Mouse (Mus musculus) neural tube, embryonic 11.5 days (tissue): ENCODE results near the gene Pelo. TPM values are rescaled to one million over a fixed set of nuclear protein-coding genes. Genes with fewer than 3 reads are reported as not detected.

Experiments used
- ATAC-seq: fragments of 200-750 bp; cut with Nextera tagmentation; 2 replicates; pipeline ENCODE4 v1.8.0; 2017; ENCODE audit warnings: moderate number of reproducible peaks, mild to moderate bottlenecking, moderate TSS enrichment, moderate library complexity; ENCODE audit not compliant: insufficient read depth, low FRiP score, low TSS enrichment
- DNase-seq: peaks from one replicate; pipeline ENCODE4 v3.0.0-alpha.2; 2015; ENCODE audit warnings: low spot score
- H3K27ac ChIP-seq: fragments of 300-500 bp; sonication (generic); 2 replicates; pipeline ENCODE4 v1.5.1; 2014; ENCODE audit warnings: low read depth, mild to moderate bottlenecking, low read length
- H3K27me3 ChIP-seq: fragments of 300-500 bp; sonication (generic); 2 replicates; pipeline ENCODE4 v1.6.1; 2014; ENCODE audit warnings: mild to moderate bottlenecking, low read length, mixed read lengths; ENCODE audit not compliant: control insufficient read depth, insufficient read depth
- H3K36me3 ChIP-seq: fragments of 300-500 bp; sonication (generic); 2 replicates; pipeline ENCODE4 v1.6.1; 2014; ENCODE audit warnings: mild to moderate bottlenecking, low read length, moderate library complexity, mixed read lengths; ENCODE audit not compliant: control insufficient read depth, insufficient read depth
- H3K4me1 ChIP-seq: fragments of 300-500 bp; sonication (generic); 2 replicates; pipeline ENCODE4 v1.6.1; 2014; ENCODE audit warnings: low read length, mixed read lengths; ENCODE audit not compliant: control insufficient read depth, insufficient read depth
- H3K4me2 ChIP-seq: fragments of 300-500 bp; sonication (generic); 2 replicates; pipeline ENCODE4 v1.6.1; 2014; ENCODE audit warnings: low read depth, mild to moderate bottlenecking, moderate library complexity
- H3K4me3 ChIP-seq: fragments of 300-500 bp; sonication (generic); 2 replicates; pipeline ENCODE4 v1.5.1; 2014; ENCODE audit warnings: low read depth, low read length
- H3K9ac ChIP-seq: fragments of 300-500 bp; sonication (generic); 2 replicates; pipeline ENCODE4 v1.6.1; 2014; ENCODE audit warnings: mild to moderate bottlenecking, low read length
- H3K9me3 ChIP-seq: fragments of 300-500 bp; sonication (generic); 2 replicates; pipeline ENCODE4 v1.6.1; 2016; ENCODE audit warnings: low read length; ENCODE audit not compliant: control insufficient read depth
- WGBS: fragments of 180-500 bp; shearing (Covaris S2); extraction: QIAGEN DNeasy Blood & Tissue Kit; methylation state at CpG from one replicate; pipeline ENCODE4 v1.1.7; 2014; 5-methylcytosine and 5-hydroxymethylcytosine counted together
- polyA plus RNA-seq: library from polyadenylated mRNA; unstranded; fragments of >200 nt; fragmentation: Nextera tagmentation; extraction: Ambion mirVana; gene quantifications from 2 replicates; pipeline ENCODE4 v1.2.1, GENCODE M21; 2014

Gene Pelo
- polyA plus RNA-seq, 1 experiment from 2014 or later, result 6.6 TPM

DNA sequence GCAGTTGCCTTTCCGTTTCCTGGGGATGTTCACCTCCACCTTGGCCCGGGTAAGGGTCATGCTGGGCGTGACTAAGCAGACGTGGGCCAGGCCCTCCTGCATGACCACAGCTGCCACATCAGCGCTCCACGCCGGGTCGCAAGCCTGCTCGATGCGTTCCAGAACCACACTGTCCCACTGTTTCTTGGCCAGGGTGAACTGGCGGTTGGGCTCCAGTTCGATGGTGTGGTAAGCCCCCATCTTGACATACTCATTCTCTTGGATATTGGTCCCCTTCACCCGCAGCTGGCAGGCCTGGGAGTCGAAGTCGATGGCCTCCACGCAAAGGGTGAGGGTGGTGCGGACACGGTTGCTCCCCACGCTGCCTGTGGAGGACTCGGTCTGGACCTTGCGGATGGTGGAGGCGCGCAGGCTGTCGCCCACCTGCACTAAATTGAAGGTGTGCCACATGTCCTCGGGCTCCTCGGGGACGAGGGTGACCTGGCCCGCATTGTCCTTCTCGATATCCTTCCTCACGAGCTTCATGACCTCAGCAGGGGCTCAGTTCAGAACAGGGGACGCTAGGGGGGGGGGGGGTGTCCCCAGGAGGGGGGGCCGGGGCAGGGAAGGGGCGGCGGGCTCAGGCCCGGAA, 476 bp downstream of the Pelo start:
- H3K9ac ChIP-seq, result peak overlapping the region; percentile 69
- DNase-seq (peak; percentile 30), ATAC-seq (peak; percentile 65)
- 4% methylated on average over 35 of the region's 35 CpGs for WGBS
- H3K4me3 ChIP-seq, result peak overlapping the region; percentile 64
- H3K36me3 ChIP-seq, result 0 out of 2 replicates have a peak, but pooled peaks cover 2% of the 10 kb centered on the region
- no peaks in the 10 kb centered on the region for H3K9me3 ChIP-seq
- no peaks in the 10 kb centered on the region for H3K27me3 ChIP-seq
- H3K4me1 ChIP-seq, result 0 out of 2 replicates have a peak, but pooled peaks cover 3% of the 10 kb centered on the region
- no peak overlapping the region for H3K27ac ChIP-seq
- H3K4me2 ChIP-seq, result peak overlapping the region; percentile 98

DNA sequence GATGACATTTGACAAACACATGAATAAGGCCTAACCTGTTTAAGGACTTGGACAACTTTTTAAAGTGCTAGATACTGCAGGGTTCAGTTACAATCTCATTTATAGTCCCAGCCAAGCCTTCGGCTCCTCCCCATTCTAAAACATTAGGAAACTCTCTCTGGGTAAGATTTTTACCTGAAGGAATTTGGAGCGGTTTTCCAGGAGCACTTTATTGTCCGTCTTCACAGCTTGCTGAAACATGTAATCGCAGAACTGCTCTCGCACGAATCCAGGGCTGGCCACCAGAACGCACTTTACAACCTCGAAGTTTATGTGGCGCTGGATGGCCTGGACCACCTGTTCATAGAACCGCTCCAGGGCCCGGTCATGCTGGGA, 979 bp downstream of the Pelo start:
- 0 out of 2 replicates have a peak, but pooled peaks cover 2% of the 10 kb centered on the region for H3K36me3 ChIP-seq
- DNase-seq (no peak), ATAC-seq (no peak)
- H3K9ac ChIP-seq, result peak overlapping the region; percentile 69
- WGBS, result 59% methylated on average over 11 of the region's 11 CpGs
- H3K27me3 ChIP-seq, result no peaks in the 10 kb centered on the region
- H3K27ac ChIP-seq, result no peak overlapping the region
- H3K4me1 ChIP-seq, result 0 out of 2 replicates have a peak, but pooled peaks cover 3% of the 10 kb centered on the region
- H3K4me3 ChIP-seq, result peak overlapping the region; percentile 64
- H3K9me3 ChIP-seq, result no peaks in the 10 kb centered on the region
- H3K4me2 ChIP-seq, result peak overlapping the region; percentile 98

DNA sequence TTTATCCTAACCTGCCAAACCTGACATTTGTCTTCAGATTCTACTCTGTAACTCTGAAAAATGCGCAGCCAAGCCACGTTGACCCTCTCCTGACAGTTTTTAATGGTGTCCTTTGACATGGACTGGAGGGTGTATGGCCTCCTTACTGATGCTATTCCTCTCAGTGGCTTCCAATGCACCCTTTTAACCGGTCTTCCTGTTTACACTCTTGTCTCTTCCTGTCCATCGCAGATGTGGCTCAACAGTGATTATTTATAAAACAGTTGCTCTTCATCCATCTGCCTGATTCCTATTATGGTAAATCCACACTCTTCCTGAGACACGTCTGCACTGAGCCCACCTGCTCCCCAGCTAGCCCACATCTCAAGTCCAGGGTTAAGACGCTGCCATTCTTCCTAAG, 4.0 kb downstream of the Pelo start:
- Histone ChIP-seq H3K9ac (no peak overlapping the region), H3K27me3 (no peaks in the 10 kb centered on the region), H3K4me1 (0 out of 2 replicates have a peak, but pooled peaks cover 3% of the 10 kb centered on the region), H3K27ac (no peak overlapping the region), H3K4me3 (no peak overlapping the region), H3K36me3 (0 out of 2 replicates have a peak, but pooled peaks cover 2% of the 10 kb centered on the region), H3K4me2 (no peak overlapping the region), H3K9me3 (no peaks in the 10 kb centered on the region)
- DNase-seq, result no peak
- 87% methylated on average over 6 of the region's 6 CpGs for WGBS
- no peak for ATAC-seq

DNA sequence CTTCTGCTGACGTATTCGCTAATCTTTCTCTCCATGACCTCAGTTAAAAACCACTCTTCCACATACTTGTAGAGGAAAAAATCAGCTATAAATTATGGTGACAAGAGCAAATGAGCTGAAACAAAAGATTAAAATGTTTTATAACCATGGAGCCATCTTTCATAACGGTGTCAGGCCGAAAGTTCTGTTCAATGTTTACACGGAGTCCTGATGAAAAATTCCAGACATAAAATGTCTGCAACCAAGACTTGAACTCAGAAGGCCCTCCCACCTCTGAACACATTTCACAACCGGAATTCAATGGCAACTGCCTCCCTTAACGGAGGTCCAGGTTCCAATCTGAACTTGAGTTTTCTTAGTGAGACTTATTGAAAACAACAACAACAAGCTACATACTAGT, 7.6 kb downstream of the Pelo start:
- Histone ChIP-seq H3K4me1 (no peaks in the 10 kb centered on the region), H3K9me3 (no peaks in the 10 kb centered on the region), H3K27ac (no peak overlapping the region), H3K9ac (no peak overlapping the region), H3K4me2 (no peak overlapping the region), H3K4me3 (no peak overlapping the region), H3K36me3 (0 out of 2 replicates have a peak, but pooled peaks cover 2% of the 10 kb centered on the region), H3K27me3 (no peaks in the 10 kb centered on the region)
- ATAC-seq (no peak), DNase-seq (no peak)
- 85% methylated on average over 7 of the region's 7 CpGs for WGBS

DNA sequence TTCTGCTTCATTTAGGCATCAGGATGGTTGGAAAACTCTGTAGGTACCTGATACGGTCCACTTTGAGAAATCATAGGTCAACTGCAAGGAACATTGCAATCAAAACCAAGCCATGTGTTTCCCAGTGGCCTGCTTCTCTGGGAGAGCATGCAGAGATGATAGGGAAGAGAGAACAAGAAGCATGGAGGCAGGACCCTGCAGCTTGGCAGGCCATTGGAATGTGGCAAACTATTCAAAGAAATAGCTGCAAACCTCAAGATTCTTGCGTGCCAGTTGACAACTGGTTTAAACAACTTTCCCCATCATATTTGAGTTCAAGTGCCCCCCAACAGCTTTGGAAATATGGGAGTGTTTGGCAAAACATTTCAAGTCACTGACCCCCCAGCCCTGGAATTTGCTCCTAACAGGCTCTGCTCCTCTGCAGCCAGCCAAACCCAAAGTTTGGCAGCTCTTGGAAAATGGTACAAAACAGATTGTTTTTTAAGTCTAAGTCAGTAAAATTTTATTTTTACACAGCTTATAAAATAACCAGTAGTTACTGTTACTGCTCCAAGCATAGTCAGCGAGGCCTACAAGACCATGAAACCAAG, 9.9 kb downstream of the Pelo start:
- 93% methylated on average over 3 of the region's 3 CpGs for WGBS
- H3K4me3 ChIP-seq, result no peak overlapping the region
- ATAC-seq, result no peak
- H3K4me2 ChIP-seq, result no peak overlapping the region
- no peak for DNase-seq
- H3K36me3 ChIP-seq, result no peaks in the 10 kb centered on the region
- H3K27me3 ChIP-seq, result no peaks in the 10 kb centered on the region
- no peaks in the 10 kb centered on the region for H3K9me3 ChIP-seq
- H3K27ac ChIP-seq, result no peak overlapping the region
- H3K9ac ChIP-seq, result no peak overlapping the region
- H3K4me1 ChIP-seq, result no peaks in the 10 kb centered on the region

DNA sequence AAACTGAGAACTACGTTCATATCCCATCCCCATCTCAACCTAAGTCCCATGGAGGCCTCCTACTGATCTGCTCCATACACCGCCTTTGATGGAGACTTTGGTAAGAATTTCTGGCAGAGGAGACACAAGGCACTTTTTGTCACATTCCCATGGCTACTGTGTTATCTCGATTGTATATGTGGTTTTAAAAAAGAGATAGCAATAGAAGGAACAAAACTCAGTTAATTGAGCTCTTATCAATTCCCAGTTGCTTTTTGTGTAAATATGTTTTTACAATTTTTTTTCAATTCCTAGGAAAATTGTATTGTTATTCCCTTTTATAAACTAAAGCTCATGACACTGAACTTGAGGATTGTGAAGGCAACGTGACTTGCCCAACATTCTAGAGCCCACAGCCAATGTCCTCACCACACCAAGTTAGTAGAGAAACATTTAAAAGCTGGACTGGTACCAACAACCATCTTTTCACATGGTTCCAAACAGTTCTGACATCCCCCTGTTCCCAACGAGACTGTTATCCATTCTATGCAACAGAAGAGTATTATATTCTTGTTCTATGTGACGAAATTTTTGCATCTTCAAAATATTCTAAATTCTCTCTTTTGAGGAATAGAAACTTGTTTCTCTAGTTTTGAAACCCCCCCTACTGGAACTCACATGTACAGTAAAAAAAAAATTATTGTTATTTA, 10.8 kb downstream of the Pelo start:
- H3K9me3 ChIP-seq, result no peaks in the 10 kb centered on the region
- no peaks in the 10 kb centered on the region for H3K36me3 ChIP-seq
- ATAC-seq (no peak), DNase-seq (no peak)
- no peak overlapping the region for H3K4me3 ChIP-seq
- H3K4me2 ChIP-seq, result no peak overlapping the region
- no peaks in the 10 kb centered on the region for H3K4me1 ChIP-seq
- H3K27ac ChIP-seq, result no peak overlapping the region
- no peaks in the 10 kb centered on the region for H3K27me3 ChIP-seq
- no peak overlapping the region for H3K9ac ChIP-seq
- 85% methylated on average over 6 of the region's 6 CpGs for WGBS

DNA sequence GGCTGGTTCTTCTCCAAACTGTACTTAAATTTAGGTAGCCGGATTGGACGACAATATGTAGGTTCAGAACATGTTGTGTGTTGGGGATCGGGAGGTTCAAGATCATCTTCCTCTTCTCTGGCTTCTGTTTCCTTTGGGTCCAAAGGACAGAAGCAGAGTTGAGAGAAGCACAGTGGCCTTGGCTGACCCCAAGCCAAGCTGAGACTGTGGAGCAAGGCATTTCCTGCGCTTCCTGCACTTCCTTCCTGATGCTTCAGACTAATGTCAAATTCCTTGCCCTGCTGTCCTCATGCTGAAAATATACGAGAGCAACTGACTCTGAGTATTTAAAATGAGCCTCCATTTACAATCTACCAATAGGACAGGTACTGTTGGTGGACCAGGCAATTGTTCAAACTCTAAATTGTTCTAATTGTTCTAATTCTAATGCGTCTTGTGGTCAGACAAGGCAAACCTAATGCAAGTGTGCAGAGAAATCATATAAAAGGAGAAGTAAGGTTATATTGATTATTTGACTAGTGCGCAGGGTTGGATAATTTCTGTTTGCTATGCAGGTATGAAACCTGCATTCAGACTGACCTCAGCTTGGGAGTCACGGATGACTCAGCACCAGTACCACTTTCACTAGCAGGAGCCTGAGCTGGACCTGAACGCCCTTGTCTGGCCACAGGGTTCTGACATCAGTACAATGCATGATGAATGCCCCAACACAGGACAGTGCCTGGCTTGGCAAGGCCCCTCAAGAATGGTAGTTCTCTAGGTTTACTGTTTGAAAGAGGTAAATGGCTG, 12.4 kb downstream of the Pelo start:
- Histone ChIP-seq H3K4me3 (no peak overlapping the region), H3K9me3 (no peaks in the 10 kb centered on the region), H3K36me3 (no peaks in the 10 kb centered on the region), H3K27ac (no peak overlapping the region), H3K27me3 (no peaks in the 10 kb centered on the region), H3K4me2 (no peak overlapping the region), H3K9ac (no peak overlapping the region), H3K4me1 (no peaks in the 10 kb centered on the region)
- no peak for ATAC-seq
- 87% methylated on average over 9 of the region's 9 CpGs for WGBS
- no peak for DNase-seq

DNA sequence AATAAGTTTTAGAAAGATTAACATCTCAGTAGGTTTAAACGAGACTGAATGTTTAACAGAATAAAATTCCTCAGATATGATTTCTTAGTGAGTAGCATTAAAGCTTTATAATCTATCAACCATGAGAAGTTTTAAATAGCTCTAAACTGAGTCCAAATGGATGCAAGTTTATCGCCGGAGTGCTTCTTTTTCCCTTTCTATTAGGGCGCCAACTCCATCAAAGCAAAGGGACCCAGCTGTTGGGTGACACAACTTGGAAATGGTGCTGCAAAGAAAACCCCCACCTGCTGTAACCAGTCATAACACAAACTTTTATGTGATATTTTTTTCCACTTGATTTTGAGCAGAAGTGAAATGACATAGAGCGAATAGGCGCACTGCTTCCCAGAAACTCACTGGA, 17.6 kb downstream of the Pelo start:
- no peaks in the 10 kb centered on the region for H3K27me3 ChIP-seq
- no peak overlapping the region for H3K4me2 ChIP-seq
- H3K4me1 ChIP-seq, result no peaks in the 10 kb centered on the region
- H3K4me3 ChIP-seq, result no peak overlapping the region
- H3K9ac ChIP-seq, result no peak overlapping the region
- ATAC-seq, result no peak
- no peak overlapping the region for H3K27ac ChIP-seq
- H3K36me3 ChIP-seq, result no peaks in the 10 kb centered on the region
- 94% methylated on average over 6 of the region's 6 CpGs for WGBS
- DNase-seq, result no peak
- no peaks in the 10 kb centered on the region for H3K9me3 ChIP-seq
